Mouse (Mus musculus) naive thymus-derived CD4-positive, alpha-beta T cell, adult 2 months (primary cell): ENCODE measurements around the gene Grin2b.

Source experiments
- DNase-seq: peaks from one replicate; pipeline ENCODE4 v3.0.0-alpha.2; 2011; ENCODE audit warnings: low read depth

Gene Grin2b

GRCm38 (mm10) chr6:136100241-136100640 is 73.1 kb downstream of the Grin2b start:
- DNase-seq = no peak

- DNase-seq = no peak
Measured at GRCm38 (mm10) chr6:136096269-136096668, 77.0 kb downstream of the Grin2b start.

- DNase-seq = no peak
Measured at GRCm38 (mm10) chr6:136079991-136080734, 93.1 kb downstream of the Grin2b start.

- DNase-seq = no peak
Measured at GRCm38 (mm10) chr6:136072326-136073054, 100.8 kb downstream of the Grin2b start.

GRCm38 (mm10) chr6:136070101-136070500 is 103.2 kb downstream of the Grin2b start:
- DNase-seq = no peak

- DNase-seq = no peak
Measured at GRCm38 (mm10) chr6:136053346-136053745, 120.0 kb downstream of the Grin2b start.

GRCm38 (mm10) chr6:136050346-136050745 is 123.0 kb downstream of the Grin2b start:
- no peak for DNase-seq

GRCm38 (mm10) chr6:136048084-136048483 is 125.2 kb downstream of the Grin2b start:
- no peak for DNase-seq

GRCm38 (mm10) chr6:136046091-136046490 is 127.2 kb downstream of the Grin2b start:
- no peak for DNase-seq

- no peak for DNase-seq
Measured at GRCm38 (mm10) chr6:136044461-136044860, 128.8 kb downstream of the Grin2b start.

- no peak for DNase-seq
Measured at GRCm38 (mm10) chr6:136042375-136042774, 130.9 kb downstream of the Grin2b start.

- no peak for DNase-seq
Measured at GRCm38 (mm10) chr6:136041821-136042220, 131.5 kb downstream of the Grin2b start.

GRCm38 (mm10) chr6:136040931-136041330 is 132.4 kb downstream of the Grin2b start:
- DNase-seq = no peak

- no peak for DNase-seq
Measured at GRCm38 (mm10) chr6:136029235-136029939, 143.9 kb downstream of the Grin2b start.

GRCm38 (mm10) chr6:136026936-136027335 is 146.4 kb downstream of the Grin2b start:
- no peak for DNase-seq

GRCm38 (mm10) chr6:136025801-136026200 is 147.5 kb downstream of the Grin2b start:
- no peak for DNase-seq

- no peak for DNase-seq
Measured at GRCm38 (mm10) chr6:136020460-136020859, 152.9 kb downstream of the Grin2b start.

- no peak for DNase-seq
Measured at GRCm38 (mm10) chr6:136018962-136019361, 154.3 kb downstream of the Grin2b start.

GRCm38 (mm10) chr6:136013556-136014380 is 159.5 kb downstream of the Grin2b start:
- no peak for DNase-seq

- no peak for DNase-seq
Measured at GRCm38 (mm10) chr6:136011533-136011932, 161.8 kb downstream of the Grin2b start.

GRCm38 (mm10) chr6:136011038-136011311 is 162.3 kb downstream of the Grin2b start:
- DNase-seq = no peak
